Mouse (Mus musculus) liver, embryonic 14.5 days (tissue): Measurements from ENCODE around the gene Clpsl2.

Experiments
- CTCF ChIP-seq: IDR thresholded peaks from 2 replicates; pipeline ENCODE4 v1.5.1; 2016; ENCODE audit warnings: antibody characterized with exemption, low read depth, control low read depth
- EP300 ChIP-seq: IDR thresholded peaks from 2 replicates; pipeline ENCODE4 v1.6.1; 2016; ENCODE audit warnings: antibody characterized with exemption, low read depth

DNA sequence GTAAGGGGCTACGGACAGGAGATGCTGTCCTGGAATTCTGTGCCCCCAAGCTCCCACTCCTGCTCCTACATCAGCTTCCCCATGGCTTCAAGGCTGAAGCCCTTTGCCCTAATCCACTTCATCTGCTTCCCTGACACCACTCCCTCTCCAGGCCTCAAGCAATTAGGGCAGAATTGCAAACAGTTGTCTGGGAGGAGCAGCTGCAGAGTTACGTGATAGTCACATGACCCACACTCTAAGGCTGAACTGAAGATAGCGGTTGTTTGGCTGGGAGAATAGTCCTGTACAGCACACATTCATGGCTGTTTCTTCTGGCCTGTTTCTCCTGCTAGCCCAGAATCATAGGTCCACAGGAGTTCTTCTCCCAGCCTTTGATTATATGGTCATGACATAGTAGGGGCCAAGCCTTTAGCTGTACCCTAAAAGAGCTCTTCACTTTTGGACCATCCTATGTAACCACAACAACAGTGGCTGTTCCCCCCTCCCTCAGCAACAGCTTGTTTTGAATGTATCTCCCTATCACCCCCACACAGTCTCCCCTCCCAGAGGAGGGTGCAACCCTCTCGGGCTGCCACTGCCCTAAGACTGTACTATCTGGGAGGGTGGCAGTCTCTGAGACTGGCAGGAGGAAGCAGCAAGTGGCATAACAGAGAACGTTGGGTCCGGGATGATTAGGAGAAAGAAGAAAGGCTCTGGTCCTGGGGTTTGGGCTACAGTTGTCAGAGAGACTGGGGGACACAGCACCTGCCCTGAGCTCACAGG lies 7.6 kb downstream of the Clpsl2 start:
- TF ChIP-seq CTCF (no peak), EP300 (no peak)
